Mouse (Mus musculus) heart, embryonic 14.5 days (tissue): Measurements from ENCODE around the gene Sirt7. TPM values are rescaled to one million over a fixed set of nuclear protein-coding genes. Genes with fewer than 3 reads are reported as not detected.

Source experiments
- ATAC-seq: fragments of 200-750 bp; cut with Nextera tagmentation; 2 replicates; pipeline ENCODE4 v1.8.0; 2017; ENCODE audit warnings: low read depth, moderate TSS enrichment; ENCODE audit not compliant: insufficient number of reproducible peaks, insufficient read depth, low FRiP score
- H3K27ac ChIP-seq, 2 experiments: fragments of 200-500 bp in 1 of 2; fragments of 300-500 bp in 1 of 2; sonication (generic) in 1 of 2; replicated peaks in 1 of 2; 2 replicates each; pipeline ENCODE4 v1.5.1; 2012 to 2014; ENCODE audit warnings: low read depth in 2 of 2, low read length in 2 of 2, control low read depth in 1 of 2, mild to moderate bottlenecking in 1 of 2, mixed read lengths in 1 of 2; ENCODE audit not compliant: control insufficient read depth in 1 of 2, insufficient read depth in 1 of 2
- H3K27me3 ChIP-seq: fragments of 300-500 bp; sonication (generic); 2 replicates; pipeline ENCODE4 v1.6.1; 2014; ENCODE audit warnings: mild to moderate bottlenecking, low read length, control low read depth; ENCODE audit not compliant: control insufficient read depth, insufficient read depth
- H3K36me3 ChIP-seq: fragments of 300-500 bp; sonication (generic); 2 replicates; pipeline ENCODE4 v1.6.1; 2014; ENCODE audit warnings: mild to moderate bottlenecking, control low read depth, low read length, mixed read lengths; ENCODE audit not compliant: control insufficient read depth, insufficient read depth
- H3K4me1 ChIP-seq, 2 experiments: fragments of 200-500 bp in 1 of 2; fragments of 300-500 bp in 1 of 2; sonication (generic) in 1 of 2; 2 replicates each; pipeline ENCODE4 v1.6.1; 2012 to 2014; ENCODE audit warnings: low read length in 2 of 2, control low read depth in 1 of 2, mixed read lengths in 1 of 2; ENCODE audit not compliant: control insufficient read depth in 2 of 2, insufficient read depth in 2 of 2
- H3K4me2 ChIP-seq: fragments of 300-500 bp; sonication (generic); 2 replicates; pipeline ENCODE4 v1.6.1; 2014; ENCODE audit warnings: mild to moderate bottlenecking, low read length
- H3K4me3 ChIP-seq, 2 experiments: fragments of 200-500 bp in 1 of 2; fragments of 300-500 bp in 1 of 2; sonication (generic) in 1 of 2; 2 replicates each; pipeline ENCODE4 v1.5.1; 2012 to 2014; ENCODE audit warnings: low read length in 2 of 2, mild to moderate bottlenecking in 2 of 2, control low read depth in 1 of 2, low read depth in 1 of 2, moderate library complexity in 1 of 2; ENCODE audit not compliant: control insufficient read depth in 1 of 2, insufficient read depth in 1 of 2
- H3K9ac ChIP-seq: fragments of 300-500 bp; sonication (generic); 2 replicates; pipeline ENCODE4 v1.6.1; 2014; ENCODE audit warnings: mild to moderate bottlenecking, low read length
- H3K9me3 ChIP-seq: fragments of 300-500 bp; sonication (generic); 2 replicates; pipeline ENCODE4 v1.6.1; 2016; ENCODE audit warnings: low read length, control low read depth; ENCODE audit not compliant: control insufficient read depth
- WGBS: fragments of 180-500 bp; shearing (Covaris S2); extraction: QIAGEN DNeasy Blood & Tissue Kit; methylation state at CpG from one replicate; pipeline ENCODE4 v1.1.7; 2014; 5-methylcytosine and 5-hydroxymethylcytosine counted together
- polyA plus RNA-seq: library from polyadenylated mRNA; unstranded; fragments of >200 nt; fragmentation: Nextera tagmentation; extraction: Ambion mirVana; gene quantifications from 2 replicates; pipeline ENCODE4 v1.2.1, GENCODE M21; 2014

Sirt7 gene
- polyA plus RNA-seq, 1 experiment from 2014 or later = 18.5 TPM

DNA sequence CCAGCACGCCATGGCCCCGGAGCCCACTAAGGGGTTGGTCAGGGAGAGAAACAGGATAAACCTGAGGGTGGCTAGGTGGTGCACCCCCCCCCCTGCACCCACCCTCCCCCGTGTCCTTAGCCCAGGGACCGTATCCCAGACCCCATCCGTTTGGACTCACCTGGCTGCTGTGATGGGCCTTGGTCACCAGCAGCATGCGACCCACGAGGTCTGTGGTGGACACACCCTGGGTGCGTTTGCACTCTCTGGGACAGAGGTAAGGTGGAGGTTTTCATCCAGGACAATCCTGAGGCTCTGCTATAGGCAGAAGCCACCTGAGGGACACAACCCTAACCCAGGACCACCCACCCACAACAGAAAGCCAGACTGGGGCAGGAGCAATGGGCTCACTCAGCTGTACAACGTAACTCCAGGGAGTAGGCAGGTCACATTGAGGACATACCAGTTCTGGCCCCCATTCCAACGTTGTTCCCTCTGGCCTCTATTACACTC lies 11.5 kb downstream of the Sirt7 start:
- no peaks in the 10 kb centered on the region for H3K9me3 ChIP-seq
- H3K4me2 ChIP-seq = no peak overlapping the region
- no peak overlapping the region for H3K4me3 ChIP-seq
- H3K36me3 ChIP-seq = peaks cover 51% of the 10 kb centered on the region
- H3K9ac ChIP-seq = no peak overlapping the region
- WGBS = 86% methylated on average over 10 of the region's 10 CpGs
- peaks cover 15 to 22% of the 10 kb centered on the region in 2 experiments for H3K4me1 ChIP-seq
- no peak overlapping the region for H3K27ac ChIP-seq
- H3K27me3 ChIP-seq = no peaks in the 10 kb centered on the region
- no peak for ATAC-seq

DNA sequence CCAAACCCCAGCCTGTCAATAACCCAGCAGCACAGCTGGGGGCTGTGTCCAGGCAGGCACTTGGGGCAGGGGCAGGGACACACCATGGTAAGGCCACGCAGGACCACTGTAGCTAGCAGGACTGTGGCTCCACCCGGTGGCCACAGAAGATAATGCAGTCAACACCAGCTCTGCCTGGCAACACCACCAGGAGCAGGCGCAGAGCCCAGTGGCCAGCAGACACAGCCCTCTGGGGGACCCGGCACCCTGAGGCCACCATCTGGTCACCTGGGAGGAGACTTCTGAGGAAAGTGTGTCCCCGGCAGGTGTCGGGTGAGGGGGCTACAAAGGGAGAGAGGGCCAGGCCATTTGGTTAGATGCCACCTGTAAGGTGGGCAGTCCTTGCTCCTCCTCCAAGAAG lies 12.3 kb downstream of the Sirt7 start:
- Histone ChIP-seq H3K27ac (no peak overlapping the region), H3K4me1 (peaks cover 16 to 29% of the 10 kb centered on the region in 2 experiments), H3K9me3 (no peaks in the 10 kb centered on the region), H3K4me3 (no peak overlapping the region), H3K36me3 (peaks cover 46% of the 10 kb centered on the region), H3K9ac (no peak overlapping the region), H3K4me2 (no peak overlapping the region), H3K27me3 (no peaks in the 10 kb centered on the region)
- no peak; the same call in 1 of the 2 replicates for ATAC-seq
- WGBS = 46% methylated on average over 6 of the region's 6 CpGs

DNA sequence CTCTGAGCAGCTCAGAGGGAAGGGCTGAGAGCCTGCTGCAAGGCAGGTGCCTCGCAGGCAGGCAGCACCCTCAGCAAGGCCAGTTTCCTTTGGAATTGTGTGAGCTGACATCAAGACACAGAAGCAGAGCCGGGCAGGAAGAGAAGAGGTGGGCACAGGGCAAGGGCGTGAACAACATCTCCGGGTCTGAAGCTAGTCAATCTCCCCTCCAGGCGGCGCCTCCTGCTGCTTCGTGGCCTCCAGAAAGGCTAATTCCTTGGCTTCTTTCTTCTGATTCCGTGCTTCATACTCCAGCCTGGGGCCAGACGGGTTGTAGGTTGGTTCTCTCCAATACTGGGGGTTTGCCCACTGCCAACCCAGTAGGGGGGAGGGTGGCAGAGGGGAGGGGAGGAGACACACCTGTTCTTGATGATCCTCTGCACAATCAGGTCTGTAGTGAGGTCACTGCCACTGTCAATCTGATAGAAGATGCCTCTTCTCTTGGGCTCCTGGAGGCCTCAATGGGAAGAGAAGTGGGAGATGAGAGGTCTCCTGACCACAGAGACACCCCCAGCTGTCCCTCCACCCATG lies 14.5 kb downstream of the Sirt7 start:
- H3K4me1 ChIP-seq = peaks cover 16 to 23% of the 10 kb centered on the region in 2 experiments
- H3K4me2 ChIP-seq = no peak overlapping the region
- no peaks in the 10 kb centered on the region for H3K27me3 ChIP-seq
- H3K27ac ChIP-seq = no peak overlapping the region
- ATAC-seq = no peak
- H3K9me3 ChIP-seq = no peaks in the 10 kb centered on the region
- H3K9ac ChIP-seq = no peak overlapping the region
- no peak overlapping the region for H3K4me3 ChIP-seq
- H3K36me3 ChIP-seq = peaks cover 54% of the 10 kb centered on the region
- 85% methylated on average over 9 of the region's 9 CpGs for WGBS

DNA sequence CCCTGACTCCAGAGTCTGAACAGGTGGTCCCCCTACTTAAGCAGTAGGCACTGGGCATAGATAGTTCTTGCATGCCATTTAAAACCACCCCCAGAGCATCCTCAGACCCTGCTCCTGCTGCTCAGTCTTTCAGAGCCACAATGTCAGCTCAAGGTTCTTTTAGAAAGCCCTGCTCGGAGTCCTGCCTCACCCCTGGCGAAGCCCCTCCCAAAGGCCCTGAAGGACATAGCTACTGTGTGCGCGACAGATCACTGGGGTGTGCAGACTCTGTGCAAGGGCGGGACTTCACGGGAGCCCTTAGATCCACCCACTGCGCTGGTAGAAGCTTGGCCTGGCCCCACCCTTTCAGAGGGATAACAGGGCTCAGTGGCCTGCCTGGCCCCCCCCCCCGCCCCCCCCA lies 15.8 kb downstream of the Sirt7 start:
- no peak overlapping the region; a peak in 1 of 4 replicates for H3K4me3 ChIP-seq
- peak overlapping the region; percentile 30 to 31 for H3K27ac ChIP-seq
- H3K27me3 ChIP-seq = no peaks in the 10 kb centered on the region
- H3K36me3 ChIP-seq = peaks cover 60% of the 10 kb centered on the region
- WGBS = 29% methylated on average over 8 of the region's 8 CpGs
- 0 out of 2 replicates have a peak, but pooled peaks have one; percentile 51 for ATAC-seq
- peak overlapping the region; percentile 75 for H3K9ac ChIP-seq
- no peaks in the 10 kb centered on the region for H3K9me3 ChIP-seq
- H3K4me2 ChIP-seq = peak overlapping the region; percentile 79
- H3K4me1 ChIP-seq = peaks cover 16 to 23% of the 10 kb centered on the region in 2 experiments

DNA sequence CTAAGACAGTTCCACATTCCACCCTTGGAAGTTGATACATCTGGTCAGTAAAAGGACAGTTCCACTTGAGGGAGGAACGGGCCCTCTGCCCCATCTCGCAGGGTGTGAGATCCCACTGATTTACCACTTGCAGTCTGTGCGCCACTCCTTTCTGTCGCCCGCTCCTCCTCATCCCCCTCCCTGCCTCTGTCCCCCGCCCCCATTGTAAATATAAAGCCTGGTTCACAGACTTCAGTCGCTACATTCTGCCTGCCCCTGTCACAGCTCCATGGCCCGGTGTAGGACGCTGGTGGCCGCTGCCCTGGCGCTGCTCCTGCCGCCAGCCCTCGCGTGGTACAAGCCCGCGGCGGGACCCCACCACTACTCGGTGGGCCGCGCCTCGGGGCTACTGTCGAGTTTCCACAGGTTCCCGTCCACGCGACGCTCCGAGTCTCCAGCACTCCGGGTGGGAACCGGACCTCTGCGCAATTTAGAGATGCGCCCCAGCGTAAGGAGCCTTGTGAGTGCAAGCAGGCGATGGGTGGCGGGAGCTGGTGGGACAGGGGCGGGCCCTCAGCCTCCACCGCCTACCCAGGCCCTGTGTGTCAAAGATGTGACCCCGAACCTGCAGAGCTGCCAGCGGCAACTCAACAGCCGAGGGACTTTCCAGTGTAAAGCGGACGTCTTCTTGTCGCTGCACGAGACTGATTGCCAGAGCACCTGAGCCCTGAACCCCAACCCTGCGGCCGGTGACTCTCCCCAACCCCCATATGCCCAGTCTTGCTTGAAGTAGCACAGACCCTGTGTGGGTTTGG lies 16.6 kb downstream of the Sirt7 start, which contains the start of gene Npb:
Gene Npb, plus strand, starts transcription at position 237 of the 794 bp plus-strand sequence.
- Histone ChIP-seq H3K36me3 (peaks cover 60% of the 10 kb centered on the region), H3K4me1 (peaks cover 16 to 23% of the 10 kb centered on the region in 2 experiments), H3K9ac (peak within 1 kb of the TSS; percentile 75), H3K4me3 (peak within 1 kb of the TSS; percentile 37 to 38), H3K27me3 (no peaks in the 10 kb centered on the region), H3K9me3 (no peaks in the 10 kb centered on the region), H3K4me2 (peak within 1 kb of the TSS; percentile 79), H3K27ac (peak within 1 kb of the TSS; percentile 30 to 31)
- 4% methylated on average over 45 of the region's 45 CpGs for WGBS
- ATAC-seq = no peak

DNA sequence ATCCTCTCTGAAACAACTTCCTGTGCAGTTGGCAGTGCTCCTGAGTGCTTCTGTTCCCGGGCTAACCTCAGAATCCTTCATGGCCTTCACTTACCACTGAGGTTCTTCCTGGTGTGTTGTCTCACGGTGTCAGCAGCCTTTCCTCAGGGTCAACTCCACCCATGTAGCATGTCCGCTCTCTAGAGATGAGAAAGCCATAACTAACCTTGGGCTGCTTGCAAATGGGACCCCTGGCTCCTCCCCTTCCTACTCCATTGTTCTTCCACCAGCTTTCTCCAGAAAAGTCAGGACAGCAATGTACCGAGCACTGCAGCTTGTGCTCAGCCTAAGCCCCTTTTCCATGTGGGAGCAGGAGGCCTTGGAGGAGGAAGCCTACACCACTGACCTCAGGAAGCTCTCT lies 18.3 kb downstream of the Sirt7 start:
- ATAC-seq = no peak
- peaks cover 60% of the 10 kb centered on the region for H3K36me3 ChIP-seq

DNA sequence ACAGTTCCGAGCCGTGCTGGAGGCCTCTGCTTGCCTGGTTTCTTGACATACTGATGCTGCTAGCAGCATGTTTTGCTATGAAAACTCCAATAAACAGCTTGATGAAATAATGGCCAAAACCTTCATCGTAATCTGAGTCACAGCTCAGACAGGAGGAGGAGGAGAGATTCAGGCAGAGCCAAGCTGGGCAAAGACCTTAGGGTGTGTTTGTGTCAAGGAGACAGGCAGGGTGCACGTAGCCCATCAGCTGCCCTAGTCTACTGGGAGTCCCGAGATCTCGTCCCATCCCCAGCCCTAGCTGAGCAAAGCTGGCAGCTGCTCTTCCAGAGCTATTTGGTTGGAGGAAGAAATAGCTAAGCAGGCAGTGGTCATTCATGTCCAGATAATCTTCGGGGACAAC lies 19.4 kb downstream of the Sirt7 start:
- no peak overlapping the region for H3K4me3 ChIP-seq
- peaks cover 60% of the 10 kb centered on the region for H3K36me3 ChIP-seq
- WGBS = 93% methylated on average over 7 of the region's 7 CpGs
- H3K4me1 ChIP-seq = peaks cover 16 to 23% of the 10 kb centered on the region in 2 experiments
- no peak overlapping the region for H3K27ac ChIP-seq
- ATAC-seq = no peak
- no peak overlapping the region for H3K4me2 ChIP-seq
- no peaks in the 10 kb centered on the region for H3K9me3 ChIP-seq
- no peaks in the 10 kb centered on the region for H3K27me3 ChIP-seq
- H3K9ac ChIP-seq = no peak overlapping the region

More for the DNA sequence above, 18.3 kb downstream of the Sirt7 start:
- Histone ChIP-seq H3K4me1 (peaks cover 16 to 23% of the 10 kb centered on the region in 2 experiments), H3K27ac (0 out of 4 replicates have a peak overlapping the region, but pooled peaks of 1 of the 2 experiments have one; percentile 10), H3K9ac (no peak overlapping the region; the same call in 1 of the 2 replicates), H3K9me3 (no peaks in the 10 kb centered on the region), H3K4me3 (no peak overlapping the region), H3K4me2 (no peak overlapping the region), H3K27me3 (no peaks in the 10 kb centered on the region)
- 66% methylated on average over 4 of the region's 4 CpGs for WGBS
